Mouse (Mus musculus) ovary, postnatal 36 days (tissue): ENCODE measurements around the gene Gzmk.
"Not testable (repeated sequence)": the region's sequence is repeated elsewhere in the genome, so short reads cannot be mapped to it uniquely, and the experiment has no call there.

Experiments
- DNase-seq: peaks from one replicate; pipeline ENCODE4 v3.0.0; 2022; ENCODE audit warnings: low spot score, mixed read lengths

Gene Gzmk

DNA sequence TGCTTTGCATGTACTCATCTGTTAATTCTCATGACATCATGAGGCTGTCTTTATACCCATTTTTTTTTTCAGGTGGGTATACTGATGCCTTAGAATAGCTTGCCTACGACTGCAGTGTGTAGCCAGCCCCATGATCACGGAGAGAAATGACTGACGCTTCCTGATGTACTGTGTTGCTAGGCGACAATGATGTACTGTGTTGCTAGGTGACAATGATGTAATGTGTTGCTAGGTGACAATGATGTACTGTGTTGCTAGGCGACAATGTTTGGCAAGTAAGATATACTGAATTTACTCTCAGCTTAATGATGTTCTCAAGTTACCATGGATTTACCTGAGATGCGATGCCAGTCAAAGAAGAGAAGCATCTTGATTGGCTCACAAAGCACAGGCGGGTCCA is at the start of gene Gzmk:
Gzmk (minus strand) TSS at position 98 of the 400 bp plus-strand sequence.
- no peak for DNase-seq

DNA sequence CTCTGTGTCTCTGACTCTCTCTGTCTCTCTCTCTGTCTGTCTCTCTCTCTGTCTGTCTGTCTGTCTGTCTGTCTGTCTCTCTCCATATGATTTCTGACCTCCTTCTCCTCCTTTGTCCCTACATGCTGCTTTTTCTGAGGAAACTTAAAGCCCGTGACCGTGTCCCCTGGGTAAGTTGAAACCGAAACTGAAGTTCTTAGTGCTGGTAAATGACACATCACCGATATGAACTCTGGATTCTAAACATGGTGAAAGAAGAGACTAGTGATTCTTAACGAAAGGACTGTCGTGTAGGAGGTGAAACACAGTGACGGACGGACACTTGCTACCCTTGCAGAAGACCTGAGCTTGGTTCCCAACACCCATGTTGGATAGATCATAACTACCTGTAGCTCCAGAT is 45.5 kb upstream of the Gzmk start:
- DNase-seq: no peak

DNA sequence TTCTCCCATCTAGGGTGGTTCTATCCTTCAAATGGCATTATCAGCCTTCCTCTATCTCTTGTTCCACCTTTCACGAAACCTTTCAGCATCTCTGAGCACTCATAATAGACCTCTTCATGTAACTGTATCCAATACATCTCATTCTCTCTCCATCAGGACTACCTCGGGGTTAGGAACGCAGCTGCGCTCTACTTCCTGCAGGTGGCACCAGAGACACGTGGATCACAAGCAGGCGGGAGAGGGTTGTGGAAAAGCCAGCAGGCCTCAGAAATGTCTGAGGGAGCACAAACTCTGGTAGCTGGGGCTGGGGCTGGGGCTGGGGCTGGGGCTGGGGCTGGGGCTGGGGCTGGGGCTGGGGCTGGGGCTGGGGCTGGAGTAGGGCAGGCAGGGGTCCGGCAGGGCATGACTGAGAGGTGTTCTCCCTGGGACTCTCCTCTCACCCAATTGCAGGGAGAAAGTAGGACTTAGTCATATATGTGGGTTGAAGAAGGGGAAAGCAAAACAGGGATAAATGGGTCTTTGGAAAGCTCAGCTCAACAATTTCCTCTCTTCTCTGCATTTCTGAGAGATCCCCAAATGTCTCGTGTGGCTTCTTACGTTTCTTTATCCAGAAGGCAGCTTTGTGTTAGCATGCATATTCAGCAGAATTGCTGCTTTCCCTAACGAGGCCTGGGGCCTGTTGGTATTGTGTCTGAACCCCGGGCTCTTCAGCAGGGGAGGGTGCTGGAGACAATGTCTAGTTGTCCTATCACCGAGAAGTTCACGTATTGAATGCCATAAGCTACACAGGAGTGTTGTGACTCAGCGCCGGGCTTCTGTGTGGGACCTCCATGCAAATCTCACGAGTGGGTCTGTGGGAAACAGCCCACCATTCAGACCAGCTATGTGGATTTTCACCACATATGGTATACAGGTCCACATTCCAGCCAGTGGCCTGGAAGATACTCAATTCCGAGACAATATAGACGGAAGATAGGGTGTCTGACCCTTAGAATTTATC is 44.4 kb upstream of the Gzmk start:
- peak; percentile 65 for DNase-seq

DNA sequence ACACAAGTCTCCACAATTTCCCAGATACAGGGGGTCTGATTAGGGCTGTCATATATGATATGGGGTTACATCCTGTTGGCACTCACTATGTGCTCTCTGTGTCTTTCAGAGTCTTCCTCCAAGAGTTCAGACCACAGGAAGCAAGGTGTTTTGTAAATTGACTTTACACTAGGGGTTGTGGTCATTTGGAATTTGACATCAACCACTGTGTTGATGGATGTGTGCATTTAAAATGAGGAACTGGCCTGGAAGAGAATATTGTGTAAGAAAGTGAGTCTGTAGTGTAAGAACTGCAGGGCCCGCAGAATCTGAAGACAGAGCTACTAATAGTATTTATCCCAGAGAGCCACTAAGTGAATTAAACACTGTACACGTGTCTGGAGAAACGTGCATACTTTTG is 41.5 kb upstream of the Gzmk start:
- no peak for DNase-seq

DNA sequence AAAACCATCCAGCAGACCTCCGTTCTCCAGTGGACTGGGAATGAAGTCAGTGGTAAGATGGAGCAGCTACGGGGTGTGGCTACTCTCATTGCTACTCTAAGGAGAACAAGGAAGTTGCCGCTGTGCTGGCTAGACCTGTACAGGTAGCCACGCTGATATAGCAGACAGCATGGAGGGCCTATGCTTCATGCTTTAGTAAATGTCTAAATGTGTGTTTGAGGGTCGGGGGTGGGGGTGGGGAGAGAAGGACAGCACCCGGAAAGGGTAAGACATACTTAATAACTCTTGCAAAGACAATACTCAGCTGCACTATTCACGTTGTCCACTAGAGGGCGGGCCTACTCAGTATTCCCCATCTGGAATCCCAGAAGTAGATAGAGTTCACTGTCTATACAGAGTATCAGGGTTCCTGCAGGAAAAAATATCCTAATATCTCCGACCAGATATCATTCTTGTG is 40.8 kb upstream of the Gzmk start:
- peak; percentile 51 for DNase-seq

DNA sequence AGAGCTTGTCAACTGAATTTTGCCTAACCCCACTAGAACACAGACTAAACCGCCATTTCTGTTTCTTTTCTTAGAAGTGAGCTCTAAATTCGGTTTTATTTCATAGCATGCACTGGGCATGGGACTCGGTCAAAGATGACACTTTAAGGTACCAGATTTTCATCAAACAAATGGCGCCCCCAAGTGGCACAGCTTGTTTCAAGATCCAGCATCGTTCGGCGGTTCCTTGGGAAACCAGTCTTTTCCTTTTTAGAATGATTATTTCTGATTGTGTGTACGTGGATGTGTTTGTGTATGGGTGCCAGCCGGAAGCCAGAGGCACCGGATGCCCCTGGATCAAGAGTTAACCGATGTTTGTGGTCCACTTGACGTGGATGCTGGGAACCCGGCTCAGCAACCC is 39.5 kb upstream of the Gzmk start:
- DNase-seq: peak; percentile 24

DNA sequence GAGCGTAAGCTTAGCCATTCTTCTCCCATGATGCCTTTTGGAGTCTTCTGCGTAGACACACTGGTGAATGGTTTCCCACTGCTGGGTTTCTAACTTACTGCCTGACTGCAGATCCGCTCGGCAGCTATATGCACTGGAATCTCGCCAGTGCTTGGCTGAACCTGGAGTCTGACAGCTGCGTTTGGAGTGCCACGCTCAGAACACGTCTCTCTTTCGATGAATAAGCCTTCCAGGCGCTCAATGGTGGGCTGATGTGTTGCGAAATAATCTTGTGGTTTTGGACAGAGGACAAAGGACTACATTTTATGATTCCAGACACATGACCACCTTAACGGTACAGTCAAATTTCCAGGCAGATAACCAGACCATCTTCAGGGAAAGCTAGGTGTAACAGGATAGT is 37.1 kb upstream of the Gzmk start:
- no peak for DNase-seq

DNA sequence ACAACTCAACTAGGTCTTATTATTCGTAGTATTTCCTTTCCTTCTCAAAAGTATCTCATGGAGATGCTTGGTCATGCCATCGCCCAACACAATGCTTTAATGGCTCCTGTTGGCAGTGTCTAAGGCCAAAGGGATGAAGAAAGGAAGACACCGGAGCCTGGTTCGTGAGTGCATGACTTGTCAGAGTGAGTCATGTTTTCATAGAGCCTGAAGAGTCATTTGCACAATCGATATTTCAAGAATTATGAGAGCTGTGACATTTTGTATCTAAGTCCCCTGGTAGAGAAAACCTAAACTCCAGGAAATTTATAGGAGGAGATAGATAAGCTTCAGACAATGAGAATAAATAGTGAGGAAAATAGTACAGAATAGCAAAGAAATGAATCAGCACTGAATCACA is 33.5 kb upstream of the Gzmk start:
- no peak for DNase-seq

DNA sequence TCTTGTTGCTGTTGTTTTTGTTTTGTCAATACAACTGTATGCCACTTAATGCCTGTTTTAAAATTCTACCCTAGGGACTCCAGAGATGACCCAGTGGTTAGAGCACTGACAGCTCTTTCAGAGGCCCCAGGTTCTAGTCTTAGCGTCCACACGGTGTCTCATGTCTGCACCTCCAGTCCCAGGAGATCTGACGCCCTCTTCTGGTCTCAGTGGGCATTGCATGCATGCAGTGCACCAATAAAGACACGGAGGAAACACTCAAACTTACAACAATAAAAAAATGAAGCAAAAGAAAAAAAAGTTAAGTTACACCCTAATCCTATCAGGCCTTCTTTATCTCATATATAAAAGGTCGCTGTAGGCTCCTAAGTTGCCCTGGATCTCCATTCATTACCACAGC is 31.5 kb upstream of the Gzmk start:
- no peak for DNase-seq

DNA sequence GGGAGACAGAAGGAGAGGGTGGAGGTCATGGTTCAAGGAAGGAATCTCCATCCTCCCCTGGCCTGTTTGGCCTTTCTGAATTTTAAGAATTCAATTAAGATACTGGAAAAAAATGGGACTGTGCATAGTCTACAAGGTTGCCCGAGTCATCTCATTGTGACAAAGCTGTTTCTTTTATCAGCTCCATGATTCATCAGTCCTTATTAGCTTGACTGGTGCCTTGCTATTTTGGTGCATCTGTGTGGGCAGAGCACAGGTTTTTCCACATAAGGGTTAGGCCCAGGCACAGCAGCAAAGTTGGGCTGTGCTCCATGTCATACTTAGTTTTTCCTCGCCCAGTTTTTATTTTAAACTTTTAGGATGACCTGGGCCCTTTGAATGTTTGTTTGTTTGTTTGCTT is 31.1 kb upstream of the Gzmk start:
- no peak for DNase-seq

DNA sequence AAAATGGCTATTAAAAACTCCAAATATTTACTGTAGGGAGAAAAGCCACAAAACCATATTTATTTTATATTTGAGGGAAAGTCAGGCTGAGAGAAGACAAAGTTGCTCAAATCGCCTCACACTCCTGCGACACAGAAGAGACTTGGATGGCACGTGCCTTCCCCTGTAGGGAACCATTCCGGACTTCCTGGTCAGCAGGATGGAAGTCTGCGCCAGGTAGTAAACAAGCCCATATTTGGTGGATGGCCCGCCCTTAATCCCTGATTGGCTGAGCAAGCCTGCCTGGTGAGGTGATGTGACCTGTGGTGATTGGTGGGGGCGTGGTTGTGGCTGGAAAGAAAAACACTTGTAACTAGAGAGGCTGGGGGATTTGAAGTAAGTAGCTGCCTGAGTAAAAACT is 26.9 kb upstream of the Gzmk start:
- DNase-seq: not testable (repeated sequence)

DNA sequence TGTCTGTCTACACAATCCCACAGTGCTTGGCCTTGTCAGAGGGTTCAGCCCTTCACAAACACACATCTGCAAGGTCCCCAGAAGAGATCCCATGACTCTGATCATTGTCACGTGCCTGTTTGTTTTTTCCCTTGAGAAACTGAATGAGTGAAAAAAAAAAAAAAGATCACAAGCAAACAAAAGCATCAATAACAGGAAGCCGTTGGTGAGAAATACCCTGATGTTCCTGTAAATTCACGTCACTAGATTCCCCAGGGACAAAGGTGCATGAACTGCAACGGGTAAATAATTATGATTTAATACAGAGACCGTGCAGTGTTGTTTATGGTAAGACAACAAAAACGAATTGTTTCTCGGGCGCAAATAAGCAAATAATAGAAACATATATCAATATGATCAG is 19.3 kb upstream of the Gzmk start:
- no peak for DNase-seq

DNA sequence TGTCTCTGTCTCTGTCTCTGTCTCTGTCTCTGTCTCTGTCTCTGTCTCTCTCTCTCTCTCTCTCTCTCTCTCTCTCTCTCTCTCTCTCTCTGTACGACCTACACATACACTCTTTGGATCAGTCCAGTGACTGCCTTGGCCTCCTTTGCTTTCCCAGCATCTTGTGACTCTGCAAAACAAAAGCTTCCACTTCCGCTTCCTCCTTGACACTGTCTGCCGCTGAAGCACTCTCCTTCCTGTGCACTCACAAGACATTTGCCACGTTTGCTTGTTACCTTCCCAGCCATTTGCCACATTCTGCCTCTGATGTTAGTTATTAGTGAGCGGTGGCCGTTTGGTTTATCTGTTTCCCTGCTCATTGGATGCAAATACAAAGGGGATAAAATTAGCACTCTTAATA is 16.4 kb upstream of the Gzmk start:
- no peak for DNase-seq

DNA sequence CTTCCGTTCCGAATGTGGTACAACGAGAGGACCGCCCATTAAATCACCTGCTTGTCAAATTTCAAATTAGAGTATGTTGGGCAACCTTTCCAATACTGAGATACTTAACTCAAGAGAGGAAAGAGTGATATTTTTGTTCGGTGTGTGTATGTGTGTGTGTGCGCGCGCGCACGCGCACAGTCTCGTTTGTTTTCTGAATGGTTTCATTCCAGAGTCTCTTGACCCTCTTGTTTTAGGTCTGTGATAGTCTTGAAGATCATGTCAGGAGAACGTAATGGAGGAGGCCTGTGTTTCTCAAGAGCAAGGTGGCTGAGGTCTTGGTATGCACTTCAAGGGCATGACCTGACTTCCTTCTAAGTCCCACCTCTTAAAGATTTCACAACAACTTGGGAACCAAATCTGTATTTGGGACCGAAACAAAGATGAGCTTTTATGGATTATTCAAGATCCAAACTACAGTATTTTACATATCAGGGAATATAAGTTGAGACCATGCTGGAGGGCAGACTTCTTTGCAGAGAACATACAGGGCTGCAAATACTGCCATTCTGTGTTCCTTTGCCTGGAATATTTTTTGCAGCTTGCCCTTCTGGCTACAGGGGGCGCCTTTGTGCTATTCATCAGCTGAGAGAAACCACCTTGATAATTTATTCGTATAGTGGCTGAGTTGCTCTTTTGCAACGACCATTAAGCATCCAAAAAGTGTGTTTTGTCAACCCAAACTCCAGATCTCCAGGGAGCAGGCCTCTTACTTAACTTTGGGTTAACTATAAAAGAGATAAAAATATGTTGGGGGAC is 2.2 kb upstream of the Gzmk start:
- DNase-seq: no peak

DNA sequence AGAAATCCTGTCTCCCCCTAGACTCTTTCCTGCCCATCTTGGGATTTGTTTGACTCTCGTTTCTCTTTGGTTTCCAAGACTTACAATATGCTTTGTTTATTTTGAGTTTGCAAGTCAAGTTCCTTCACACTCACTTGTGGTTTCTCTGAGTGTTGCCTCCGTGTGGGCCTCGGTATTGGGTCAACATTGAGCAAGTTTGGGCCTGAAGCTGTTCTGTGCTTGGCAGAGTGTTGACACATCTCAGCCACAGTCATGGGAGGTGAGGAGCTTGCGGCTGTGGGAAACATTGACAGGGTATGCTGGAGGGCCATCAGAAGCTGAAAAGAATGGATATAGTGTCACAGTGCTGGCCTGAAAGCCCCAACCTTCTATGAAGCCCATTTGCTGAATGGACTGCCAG is 1.4 kb upstream of the Gzmk start:
- DNase-seq: no peak

DNA sequence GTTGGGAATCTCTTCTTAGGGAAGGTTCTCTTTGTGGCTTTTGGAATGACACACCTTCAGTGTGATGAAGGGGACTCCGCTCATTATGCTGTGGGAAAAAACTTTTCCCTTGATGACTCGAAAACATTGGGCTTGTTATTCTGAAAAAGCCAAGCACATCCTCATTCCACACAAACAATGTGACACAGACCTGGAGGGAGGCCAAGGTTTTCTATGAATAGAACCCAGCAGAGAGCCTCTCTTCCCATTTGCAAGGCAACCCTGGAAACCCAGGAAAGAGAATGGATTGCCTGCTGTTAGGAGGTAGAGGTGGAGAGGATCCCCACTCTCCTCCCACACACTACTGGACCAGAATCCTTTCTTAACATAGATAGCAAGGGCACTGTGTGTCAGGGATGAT is 1.6 kb downstream of the Gzmk start:
- peak; percentile 26 for DNase-seq

DNA sequence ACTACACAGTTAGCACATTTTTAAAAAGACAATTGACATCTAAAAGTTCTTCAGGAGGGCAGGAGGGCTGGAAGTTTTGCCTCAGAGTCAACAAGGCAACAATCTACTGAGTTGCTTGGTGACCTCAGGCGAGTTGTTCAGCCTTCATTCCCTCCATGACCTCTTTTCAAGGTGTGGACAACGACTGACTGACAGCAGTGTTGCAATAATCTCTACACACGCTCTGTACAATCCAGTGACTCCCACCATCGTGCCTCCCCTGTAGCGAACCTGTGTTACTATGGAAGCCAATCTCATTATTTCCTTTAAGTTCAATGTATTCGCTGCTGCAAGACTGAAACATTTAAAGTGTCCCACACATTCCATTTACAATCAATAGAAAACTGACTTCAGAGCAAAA is 3.9 kb downstream of the Gzmk start:
- no peak for DNase-seq

DNA sequence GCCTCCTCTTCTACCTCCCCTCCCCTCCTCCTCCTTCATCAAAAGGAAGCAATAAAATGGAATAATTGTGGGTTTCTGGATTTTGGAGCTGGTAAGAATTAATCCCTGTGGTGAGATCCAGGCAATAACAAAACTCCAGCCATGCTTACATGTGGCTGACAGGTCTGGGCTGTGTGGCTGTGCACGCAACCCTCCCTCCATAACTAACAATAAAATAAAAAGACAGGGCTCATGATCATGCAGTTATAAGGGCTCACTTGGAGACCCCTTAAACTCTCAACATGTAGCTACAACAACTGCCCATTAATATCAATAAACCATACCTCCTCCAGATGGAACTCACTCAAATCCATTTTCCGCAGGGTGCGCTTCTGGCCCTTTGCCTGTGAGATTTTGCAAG is 11.8 kb downstream of the Gzmk start:
- DNase-seq: no peak

DNA sequence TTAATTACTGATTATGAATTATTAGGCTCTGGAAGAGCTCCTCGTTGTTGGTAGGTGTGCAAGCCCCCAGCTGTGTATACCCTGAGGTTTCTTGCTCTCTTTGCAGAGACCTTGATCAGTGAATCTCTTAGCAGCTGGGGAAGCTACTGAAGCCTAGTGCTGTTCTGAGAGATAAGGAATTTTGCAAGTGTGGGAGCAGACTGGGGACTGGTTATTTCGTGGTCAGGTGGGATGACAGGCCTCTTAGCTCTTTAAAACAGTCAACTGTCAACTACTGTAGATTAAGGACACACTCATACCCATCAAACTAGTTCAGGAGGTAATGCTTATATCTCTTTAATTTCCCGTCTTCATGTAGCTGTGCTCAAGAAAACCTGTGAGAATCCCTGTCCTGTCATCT is 13.3 kb downstream of the Gzmk start:
- DNase-seq: no peak

DNA sequence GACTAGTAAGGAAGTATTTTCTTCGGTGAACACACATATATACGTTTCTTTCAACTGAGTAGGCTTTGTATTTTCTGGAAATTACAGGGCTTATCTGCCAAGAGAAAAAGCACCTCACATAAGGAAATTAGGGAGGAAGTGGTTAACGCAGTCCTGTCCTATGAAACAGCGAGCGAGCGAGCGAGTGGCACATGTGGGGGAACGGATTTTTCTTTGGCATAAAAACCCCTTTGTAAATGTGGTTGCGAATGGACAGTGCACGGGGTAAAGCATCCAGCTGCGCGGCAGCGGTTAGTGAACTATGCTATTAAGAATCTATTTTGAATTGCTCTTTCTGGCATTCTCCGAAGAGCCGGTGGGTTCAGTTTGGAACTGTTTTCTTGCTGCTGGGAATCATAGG is 14.4 kb downstream of the Gzmk start:
- no peak for DNase-seq

DNA sequence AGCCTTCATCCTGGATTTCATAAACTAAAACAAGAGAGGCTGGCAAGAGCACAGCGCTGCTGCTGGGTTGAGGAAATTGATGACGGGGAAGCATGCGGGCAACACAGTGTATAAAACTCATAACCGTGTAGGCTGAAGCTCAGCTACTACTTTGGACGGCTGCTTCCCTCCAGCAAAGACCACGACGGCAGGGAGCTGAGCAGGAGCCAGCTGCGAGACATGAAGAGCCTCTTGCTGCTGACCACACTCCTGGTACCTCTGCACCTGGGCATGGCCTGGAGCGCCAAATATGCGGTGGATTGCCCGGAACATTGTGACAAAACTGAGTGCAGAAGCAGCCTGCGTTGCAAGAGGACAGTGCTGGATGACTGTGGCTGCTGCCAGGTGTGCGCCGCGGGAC is 16.1 kb downstream of the Gzmk start, which contains the start of gene Esm1:
Esm1 (plus strand) TSS at position 36 of the 400 bp plus-strand sequence.
- DNase-seq: no peak

DNA sequence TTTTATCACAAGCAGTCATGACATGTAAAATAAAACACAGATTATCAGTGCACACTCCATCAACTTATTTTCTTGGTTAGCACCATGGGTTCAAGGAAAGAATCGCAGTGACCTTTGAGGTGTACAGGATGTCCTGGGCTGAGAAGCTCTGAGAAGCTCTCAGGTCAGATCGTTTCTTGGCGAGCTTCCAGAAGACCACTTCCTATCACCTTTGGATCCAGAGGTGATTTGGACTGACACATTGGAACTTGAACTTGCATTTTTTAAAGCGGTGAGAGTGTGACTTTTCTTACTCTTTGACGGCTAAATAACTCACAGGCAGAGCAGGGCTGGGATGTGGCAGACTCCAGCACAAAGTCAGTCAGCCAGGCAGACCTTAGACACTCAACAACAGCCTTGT is 20.4 kb downstream of the Gzmk start:
- no peak for DNase-seq

DNA sequence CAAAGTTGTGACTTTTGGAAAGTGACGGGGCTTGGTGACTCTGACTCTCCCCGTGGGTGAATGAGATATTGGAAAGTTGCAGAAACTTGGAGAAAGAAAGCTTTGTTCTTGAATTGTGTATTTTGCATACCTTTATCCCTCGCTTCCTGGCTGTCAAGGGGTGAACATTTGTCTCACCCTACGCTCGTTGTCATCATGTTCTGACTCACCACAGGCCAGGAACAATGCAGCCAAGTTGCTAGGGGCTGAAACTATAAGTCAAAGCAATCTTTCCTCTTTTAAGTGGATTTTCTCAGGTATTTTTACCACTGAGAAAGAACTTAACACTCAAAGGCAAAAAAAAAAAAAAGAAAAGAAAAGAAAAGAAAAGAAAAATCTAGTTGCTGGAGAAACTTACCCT is 22.6 kb downstream of the Gzmk start:
- DNase-seq: no peak
